Mouse (Mus musculus) lung, postnatal 14 days (tissue): Measurements from ENCODE around the gene Rcbtb2.

Source experiments
- DNase-seq: peaks from one replicate; pipeline ENCODE4 v3.0.0; 2021

Rcbtb2 gene

DNA sequence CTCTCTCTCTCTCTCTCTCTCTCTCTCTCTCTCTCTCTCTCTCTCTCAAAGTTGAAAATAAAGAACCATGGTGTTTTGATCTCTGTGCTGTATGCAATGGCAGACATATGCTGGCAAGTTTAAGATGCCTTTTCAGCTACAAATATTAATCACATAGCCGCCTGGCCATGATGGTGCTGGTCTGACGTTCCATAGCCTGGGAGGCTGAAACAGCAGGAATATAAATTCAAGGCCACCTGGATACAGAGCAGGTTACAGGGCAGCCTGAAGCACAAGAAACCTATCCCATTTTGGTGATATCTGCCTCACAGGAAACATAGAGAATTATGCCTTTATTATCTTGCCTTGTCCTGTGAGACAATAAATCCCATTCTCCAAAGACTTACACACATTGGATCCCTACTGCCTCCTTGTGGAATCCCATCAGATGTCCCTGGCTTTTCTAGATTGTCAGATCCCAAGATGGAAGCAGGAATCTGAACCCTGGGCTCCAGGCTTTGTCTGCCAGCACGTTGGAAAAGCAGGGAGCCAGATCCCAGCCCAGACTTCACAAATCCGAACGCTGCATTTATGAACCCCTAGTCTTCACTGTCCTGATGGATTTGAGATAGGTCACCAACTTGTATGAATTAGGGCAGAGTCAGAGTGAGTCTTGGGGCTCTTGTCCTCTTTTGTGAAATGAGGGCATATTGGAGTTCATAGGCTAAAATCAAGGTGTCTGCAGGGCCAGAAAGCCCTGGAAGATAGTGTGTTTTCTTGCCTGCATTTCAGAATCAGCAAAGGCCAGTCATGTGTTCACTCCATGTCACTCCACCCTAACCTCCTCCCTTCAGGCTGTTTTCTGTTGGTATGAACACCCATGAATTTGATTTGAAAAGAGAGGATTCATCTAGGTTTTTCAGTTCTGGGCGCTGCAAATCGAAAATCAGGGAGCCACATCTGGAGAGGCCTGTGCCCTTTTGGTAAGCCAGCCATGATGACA, 5.1 kb upstream of the Rcbtb2 start:
- no peak for DNase-seq

DNA sequence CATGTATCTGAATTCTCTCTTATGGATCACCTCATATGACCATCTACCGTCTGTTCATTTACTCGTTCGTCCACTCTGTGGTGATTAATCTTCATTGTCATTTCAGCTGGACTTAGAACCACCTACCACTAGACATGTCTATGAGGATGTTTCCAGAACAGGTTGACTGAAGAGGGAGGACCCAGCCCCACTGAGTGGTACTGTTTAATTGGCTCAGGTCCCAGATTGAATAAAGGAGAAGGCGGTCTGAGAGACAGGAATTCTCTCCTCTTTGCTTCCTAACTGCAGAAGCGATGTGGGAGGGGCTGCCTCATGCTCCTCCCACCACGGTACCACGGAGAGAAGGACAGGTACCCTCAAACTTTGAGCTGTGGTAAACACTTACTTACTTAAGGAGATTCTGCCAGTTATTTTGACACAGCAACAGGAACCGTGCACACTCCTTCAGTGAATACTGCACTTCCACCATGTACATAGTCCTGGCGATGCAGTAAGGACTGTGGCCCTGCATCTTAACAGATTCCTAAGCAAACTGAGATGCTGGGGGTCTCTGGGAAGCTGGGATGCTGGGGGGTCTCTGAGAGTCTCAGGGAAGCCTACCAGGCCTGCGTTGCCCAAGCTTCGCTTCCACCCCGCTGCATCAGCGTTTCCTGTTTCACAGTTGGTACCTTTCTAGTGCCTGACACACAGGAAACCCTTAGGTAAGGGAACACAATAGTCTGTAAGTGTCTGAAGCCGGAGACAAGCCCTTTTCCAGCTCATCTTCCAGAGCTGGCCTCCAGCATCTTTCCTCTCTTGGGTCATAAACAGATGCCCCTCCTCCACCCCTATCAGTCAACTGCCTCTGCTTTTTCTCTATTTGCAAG, 4.1 kb upstream of the Rcbtb2 start:
- no peak for DNase-seq

DNA sequence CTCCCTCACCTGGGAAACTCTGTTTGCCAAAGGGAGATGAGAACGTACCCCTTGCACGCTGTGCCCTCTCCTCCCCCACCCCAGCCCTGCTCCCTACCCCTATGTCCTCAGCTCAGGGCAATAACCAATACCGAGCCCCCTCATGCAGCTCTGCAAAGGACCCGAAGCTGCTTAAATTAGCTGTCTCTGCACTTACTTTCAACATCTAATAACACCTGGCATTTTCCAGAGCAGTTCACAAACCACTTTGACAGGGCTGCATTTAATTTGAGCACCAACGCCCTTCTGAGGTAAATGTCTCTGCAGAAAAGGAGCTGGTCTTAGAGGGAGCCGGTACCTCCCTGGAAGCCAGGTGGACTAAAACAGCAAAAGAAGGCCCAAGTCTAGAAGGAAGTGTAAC, 3.4 kb upstream of the Rcbtb2 start:
- DNase-seq, result no peak

DNA sequence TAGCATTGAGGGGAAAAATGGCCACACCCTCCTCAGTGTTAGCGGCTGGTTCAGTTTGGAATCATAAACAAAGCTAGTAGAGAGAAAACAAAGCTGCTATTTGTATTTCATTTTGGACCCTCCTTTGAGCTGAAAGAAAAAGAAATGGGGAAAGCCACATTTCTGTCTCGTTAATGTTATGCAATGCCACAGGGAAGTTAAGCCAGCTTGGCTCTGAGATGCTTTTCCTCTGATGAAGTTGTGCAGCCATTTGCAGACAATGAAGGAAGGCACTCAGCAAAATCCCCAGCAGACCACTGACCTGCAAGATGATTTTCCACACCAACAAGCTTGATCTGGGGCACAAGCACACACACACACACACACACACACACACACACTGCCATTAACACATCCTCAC, 2.9 kb upstream of the Rcbtb2 start:
- no peak for DNase-seq

DNA sequence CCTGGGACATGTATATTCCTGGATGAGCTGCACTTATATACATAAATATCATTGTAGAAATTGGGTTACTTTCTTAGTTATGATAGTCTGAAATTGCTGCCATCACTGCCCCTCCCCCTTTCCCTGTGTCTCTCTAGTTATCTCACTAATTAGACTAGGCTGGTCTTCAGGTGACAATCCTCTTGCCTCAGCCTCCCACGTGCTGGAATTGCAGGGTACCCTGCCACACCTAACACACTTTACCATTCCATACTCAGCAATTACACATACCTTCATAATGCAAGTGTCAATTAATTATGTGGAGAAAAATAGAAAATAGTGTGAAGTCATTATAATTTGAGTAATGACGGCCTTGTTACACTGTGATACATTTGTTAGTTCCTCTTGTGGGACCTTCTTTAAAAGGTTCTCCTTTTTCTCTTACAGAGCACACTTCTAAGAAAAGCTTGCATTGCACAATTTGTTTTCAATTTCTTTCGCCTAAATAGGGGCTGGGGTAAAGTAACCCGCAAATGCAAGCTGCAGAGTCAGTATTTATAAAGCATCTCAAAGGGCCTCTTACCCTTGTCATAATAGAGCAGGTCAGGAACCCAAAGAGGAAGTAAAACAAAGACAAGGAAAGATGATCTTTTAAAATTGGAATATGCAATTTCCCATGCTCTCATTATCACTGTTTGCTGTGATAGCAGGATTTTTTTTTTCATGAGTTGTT, 470 bp upstream of the Rcbtb2 start:
- no peak for DNase-seq

DNA sequence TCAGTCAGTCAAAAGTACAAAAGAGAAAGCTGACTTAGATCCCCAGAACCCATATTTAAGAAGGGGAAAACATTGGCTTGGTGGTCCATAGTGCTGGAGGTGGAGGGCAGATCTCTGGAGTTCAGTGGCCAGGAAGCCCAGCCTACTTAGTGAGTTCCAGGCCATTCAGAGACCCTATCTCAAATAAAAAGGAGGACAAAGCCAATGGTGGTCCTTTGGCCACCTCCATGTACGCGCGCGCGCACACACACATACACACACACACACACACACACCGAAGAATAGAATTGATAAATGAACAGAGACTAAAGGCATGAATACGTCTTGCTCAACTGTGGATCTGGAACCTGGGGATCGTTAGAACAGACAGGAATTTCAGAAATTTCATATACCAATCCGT, 544 bp downstream of the Rcbtb2 start:
- no peak for DNase-seq

DNA sequence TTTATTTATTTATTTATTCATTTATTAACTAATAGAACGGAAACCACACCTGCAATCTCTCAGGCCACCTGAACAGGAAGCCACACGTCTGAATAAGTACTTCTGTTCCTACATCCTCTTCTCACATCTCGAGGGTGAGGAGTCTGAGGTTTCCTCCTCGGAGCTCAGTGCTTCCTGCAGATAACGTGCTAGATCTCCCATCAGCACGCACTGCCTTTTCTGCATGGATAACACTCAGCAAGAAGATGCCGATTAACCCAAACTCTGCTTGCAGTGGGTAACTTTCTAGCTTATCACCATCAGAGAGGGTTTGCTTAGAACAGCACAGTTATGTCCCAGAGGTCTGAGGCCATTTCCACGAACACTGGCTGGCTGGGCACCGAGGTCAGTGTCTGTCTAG, 949 bp downstream of the Rcbtb2 start:
- DNase-seq, result no peak

DNA sequence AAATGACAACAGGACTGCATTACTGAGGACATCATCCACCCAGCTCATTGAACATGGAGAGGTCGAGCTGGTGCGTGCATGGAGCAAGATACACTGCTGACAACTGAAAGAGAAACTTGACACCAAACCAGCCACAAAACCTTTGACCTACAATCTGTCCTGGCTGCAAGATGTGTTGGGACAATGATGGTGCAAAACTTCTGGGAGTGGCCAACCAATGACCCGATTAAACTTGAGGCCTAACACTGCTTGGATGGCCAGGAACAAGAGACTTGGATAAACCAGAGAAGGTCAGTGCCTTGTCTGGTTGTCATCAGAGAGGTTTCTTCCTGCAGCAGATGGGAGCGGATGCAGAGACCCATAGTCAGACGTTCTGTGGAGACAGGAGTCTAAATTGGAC, 7.7 kb downstream of the Rcbtb2 start:
- no peak for DNase-seq

DNA sequence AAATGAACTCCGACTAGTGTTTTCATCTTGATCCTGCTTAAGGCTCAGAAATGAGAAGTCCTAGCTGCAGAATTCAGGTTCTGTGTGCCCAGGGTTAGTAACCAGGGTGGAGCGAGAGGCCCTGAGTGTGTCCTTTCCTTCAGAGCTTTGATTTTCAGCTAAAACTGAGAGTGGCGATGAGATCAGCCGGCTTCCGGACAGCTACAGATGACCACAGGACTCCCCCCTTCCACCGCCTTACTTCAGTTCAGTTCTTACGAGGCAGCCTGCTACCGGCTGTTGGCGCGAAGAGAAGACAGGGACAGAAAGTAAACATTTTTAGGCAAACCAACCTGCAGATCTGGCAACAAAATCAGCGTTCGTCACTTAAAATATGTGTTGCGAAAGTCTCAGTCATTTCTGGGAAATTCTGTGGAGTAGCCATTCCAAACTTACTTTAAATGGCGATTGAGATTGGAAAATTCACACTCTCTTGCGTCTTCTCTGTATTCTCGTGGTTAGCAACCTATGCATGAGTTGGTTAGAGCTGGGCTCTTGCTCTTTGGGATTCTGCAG, 9.1 kb downstream of the Rcbtb2 start:
- peak; percentile 17 for DNase-seq

DNA sequence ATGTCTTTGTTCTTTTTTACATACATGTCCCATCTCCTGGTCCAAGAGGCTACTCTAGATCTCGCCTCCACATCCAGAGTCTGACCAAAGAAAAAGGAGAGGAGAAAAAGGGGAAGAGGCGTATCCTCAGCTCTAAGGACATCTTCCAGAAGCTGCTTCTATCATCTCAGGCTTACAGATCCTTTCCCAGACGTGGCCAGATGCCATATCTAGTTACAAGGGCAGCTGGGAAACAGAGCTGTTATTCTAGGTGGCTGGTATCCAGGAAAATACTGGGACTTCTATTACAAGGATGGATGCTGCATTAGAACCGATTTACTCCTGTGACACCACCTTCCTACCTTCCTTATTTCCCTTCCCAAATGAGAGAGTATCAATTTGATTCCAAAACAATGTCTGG, 9.9 kb downstream of the Rcbtb2 start:
- DNase-seq, result no peak

DNA sequence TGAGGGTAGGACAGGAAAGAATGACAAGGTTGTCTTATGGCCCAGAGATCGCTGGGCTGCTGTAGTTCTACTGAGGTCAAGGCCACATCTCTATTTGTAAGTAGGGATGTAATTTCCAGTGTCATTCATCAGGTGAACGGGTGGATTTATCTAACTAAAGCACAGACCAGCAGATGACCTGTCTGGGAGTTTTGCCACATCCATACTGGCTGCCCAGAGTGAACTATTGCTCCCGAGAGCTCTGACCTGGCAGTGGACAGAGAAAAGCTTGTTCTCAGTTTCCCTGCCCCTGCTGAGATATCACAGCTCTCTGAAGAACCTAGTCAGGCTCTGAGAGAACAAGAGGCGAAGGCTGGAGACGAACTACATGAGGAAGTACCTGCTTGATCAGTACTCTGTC, 14.4 kb downstream of the Rcbtb2 start:
- no peak for DNase-seq

DNA sequence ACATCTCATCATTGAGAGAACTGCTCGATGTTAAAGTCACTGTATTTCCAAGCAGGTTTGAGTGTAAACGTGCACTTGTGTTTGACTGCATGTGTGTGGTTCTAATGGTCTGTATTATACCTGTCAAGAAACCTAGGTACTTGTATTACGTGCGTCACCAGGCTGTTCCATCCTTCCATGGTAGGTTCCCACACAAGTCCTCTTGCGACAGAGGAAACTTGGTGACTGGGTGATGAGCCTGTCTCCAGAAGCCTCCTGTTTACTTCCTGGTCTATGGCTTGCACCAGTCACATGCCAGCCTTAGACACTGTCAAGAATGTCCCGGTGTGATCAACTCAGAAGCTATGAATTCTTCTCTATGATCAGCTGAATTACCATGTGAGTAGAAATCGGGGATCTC, 15.6 kb downstream of the Rcbtb2 start:
- no peak for DNase-seq

DNA sequence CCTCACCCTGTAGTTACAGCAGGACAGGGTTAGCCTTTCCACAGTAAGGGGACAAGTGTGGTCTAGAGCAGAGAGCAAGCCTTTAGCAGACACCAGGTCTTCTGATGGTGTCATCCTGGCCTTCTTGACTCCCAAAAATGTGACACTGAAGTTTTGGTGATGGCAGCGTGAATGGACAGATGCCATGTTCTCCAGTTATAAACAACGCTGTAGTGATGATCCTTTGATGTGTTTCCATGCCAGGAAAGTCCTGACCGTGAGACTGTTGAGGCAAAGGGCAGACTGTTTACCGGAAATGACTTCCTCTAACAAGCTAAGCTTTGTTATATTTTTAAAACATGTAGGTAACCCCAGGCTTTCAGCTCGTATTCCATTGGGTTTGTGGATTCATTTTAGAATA, 17.0 kb downstream of the Rcbtb2 start:
- no peak for DNase-seq

DNA sequence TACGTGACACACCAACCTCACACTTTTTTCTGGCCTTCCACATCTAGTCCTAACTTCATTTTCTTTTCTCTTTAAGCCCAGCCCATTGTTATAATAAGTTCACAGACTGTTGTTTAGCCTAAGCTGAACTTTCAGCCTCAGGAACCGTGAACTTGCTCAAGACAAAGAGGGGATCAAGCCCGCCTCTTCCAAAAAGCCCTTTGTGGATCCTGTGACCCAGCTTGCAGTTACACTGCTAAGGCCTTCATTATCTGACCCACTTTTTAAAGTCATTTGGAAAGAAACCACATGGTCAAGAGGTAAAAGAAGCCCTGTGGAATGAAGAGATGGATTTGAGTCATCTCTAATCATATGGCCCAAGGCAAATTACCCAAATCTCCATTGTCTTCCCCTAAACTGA, 19.0 kb downstream of the Rcbtb2 start:
- DNase-seq, result no peak

DNA sequence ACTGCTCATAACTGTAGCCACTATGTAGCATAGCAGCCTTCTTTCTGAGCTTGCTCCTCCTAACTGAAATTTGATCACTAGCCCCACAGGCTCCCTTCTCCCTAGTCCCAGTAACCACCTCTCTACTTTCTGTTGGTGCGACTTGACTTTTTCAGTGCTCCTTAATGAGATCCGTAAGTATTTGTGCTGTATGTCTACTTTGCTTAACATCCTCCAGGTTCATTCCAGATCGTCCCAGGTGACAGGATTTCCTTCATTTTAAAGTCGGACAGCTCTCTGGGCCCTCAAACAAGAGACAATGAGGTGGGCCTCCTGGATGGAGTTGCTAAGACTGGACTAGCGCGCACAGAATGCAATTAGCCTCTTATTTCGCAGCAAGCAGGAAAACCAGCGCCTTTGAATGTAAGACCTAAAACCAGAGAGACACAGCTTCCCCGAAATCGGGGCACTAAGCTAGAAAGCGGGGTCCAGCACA, 19.6 kb downstream of the Rcbtb2 start:
- no peak for DNase-seq

DNA sequence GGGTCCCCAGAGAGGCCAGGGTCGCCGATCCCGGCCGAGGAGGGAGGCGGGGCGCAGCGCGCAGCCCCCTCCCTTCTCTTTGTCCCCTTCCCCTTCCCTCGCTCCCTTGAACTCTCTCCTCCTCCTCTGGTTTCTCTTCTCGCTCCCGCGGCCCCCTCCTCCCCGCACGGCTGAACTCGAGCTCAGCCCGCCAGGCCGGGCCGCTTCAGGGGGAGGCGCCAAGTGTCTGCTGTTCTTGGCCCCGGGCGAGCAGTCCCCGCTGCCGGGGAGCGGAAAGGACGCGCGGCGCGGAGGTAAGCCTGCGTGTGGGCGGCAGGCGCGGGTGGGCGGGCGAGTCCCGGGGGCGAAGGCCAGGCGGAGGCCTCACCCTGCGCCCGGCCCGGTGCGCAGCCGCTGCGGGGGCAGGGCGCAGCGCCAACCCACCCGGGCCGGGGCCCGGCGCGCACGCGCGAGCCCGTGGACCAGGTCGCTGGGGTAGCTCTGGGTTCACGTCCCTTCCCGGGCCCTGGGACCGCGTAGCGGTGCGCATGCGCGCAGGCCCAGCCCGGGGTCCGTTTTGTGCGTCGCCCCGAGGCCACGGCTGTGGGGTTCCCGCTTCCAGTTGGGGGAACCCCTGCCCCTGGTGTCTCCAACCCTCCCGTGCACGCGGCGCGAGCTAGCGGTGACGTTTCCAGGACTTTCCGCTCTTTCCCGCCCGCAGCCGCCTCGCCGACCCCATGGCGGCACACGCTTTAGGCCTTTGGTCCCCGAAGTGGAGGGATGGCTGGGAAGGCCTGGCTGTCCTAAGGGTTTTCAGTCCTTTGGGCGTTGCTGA, 20.3 kb downstream of the Rcbtb2 start:
- peak; percentile 83 for DNase-seq

DNA sequence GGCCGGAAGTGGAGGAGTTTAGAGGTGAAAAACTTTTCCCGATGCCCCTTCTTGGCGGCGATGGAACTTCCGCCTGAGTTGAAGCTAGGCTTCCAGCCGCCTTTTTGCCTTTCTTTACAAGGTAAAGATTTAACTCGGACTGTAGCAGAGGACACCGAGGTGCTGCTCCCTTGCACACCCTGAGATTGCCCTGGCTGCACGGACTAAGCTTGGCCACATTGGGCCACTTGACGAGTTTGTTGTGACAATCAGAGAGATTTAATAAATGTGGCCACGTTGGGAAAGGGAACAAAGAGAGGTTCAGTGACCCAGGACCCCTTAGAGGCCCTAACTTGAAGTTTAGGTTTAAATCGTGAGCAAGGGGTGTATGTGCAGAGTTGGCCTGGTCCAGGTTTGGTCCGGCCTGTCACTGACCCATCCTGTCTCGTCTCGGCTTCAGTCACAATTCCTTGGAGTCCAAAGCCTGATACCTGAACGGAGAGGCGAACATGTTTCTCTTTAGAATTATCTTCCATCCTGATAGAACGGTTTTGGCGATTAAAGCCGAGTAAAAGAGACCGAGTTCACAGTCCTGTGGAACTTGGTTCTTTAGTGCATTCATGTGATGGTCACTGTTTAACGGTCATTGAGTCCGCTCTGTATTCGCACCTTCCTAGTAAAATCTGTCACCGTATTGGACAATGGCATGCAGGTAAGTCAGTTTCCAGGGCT, 21.0 kb downstream of the Rcbtb2 start:
- no peak for DNase-seq

DNA sequence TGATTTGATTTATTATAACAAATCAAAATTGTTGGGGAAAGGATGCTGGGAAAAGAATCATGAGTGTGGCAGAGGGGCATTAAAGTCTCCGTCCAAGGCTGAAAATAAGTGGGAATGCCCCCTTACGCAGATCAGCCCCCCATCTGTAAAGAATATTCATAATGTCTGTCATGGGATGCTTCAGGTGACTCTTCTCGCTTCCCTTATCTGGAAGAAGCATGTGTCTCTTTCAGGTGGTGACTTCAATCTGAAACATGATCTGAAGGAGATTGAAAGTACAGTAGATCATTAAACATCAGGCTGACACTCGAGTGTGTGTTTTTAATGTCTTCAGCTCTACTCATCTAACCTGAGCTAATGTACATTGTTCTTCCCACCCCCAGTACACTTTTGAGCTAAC, 22.7 kb downstream of the Rcbtb2 start:
- no peak for DNase-seq

DNA sequence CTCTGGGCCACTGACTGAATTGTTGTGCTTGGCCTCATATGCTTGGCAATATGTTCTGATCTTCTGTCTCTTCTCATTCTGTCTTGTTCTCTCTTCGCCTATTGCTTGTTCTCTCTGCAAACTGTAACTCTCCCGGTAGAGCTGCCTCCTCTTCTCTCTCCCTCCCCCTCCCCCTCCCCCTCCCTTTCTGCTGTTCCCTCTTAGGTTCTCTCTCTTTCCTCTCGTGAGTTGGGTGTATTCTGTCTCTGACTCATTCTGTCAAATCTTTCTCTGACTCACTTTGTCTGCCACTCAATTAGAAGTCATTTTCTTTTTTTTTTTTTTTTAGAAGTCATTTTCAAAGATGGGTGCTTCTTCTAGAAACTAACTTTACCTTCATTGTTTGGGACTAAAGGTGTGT, 23.9 kb downstream of the Rcbtb2 start:
- no peak for DNase-seq

DNA sequence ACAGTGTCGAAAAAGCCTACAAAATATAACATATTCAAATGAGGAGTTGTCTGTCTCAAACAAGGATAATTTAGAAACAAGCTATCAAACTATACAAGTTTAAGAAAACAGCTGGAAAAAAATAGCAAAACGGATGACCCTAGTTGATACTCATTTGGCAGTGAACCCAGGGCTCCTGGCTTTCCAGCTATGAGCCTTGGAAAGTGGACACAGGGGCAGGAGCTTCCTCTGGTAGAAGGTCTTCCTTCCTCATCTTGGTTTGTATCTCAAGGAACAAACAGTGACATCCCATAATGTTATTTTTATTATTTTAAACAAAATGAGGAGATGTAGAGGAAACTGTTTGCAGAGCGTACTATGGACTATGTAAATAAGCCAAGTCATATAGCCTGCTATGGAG, 25.3 kb downstream of the Rcbtb2 start:
- DNase-seq, result no peak

DNA sequence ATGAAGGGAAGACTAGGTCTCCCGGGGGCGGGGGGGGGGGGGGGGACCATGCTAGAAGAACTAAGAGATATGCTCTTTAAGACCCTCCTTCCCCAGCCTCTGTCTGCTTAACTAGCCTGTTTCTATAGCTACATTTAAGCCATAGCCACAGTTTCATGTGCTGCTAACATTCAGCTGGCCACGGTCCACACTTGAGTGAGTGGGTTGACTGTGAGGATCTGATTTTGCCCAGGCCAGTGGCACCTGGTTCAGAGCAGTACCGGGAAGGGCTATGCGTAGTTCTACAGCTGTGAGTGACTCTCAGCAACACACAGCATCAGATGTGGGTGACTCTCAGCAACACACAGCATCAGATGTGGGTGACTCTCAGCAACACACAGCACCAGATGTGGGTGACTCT, 38.5 kb downstream of the Rcbtb2 start:
- DNase-seq, result no peak
